Mouse (Mus musculus) CH12.LX (cell line): ENCODE results near the gene Plekhj1.

Experiments used
- BHLHE40 ChIP-seq: IDR thresholded peaks from 2 replicates; pipeline ENCODE4 v1.6.1; 2011; ENCODE audit warnings: mild to moderate bottlenecking, low read depth, low read length, improper control_type of control experiment
- ELF1 ChIP-seq: IDR thresholded peaks from 2 replicates; pipeline ENCODE4 v1.6.1; 2014; ENCODE audit warnings: low read depth, mild to moderate bottlenecking, inconsistent platforms, low read length, improper control_type of control experiment
- EP300 ChIP-seq: IDR thresholded peaks from 2 replicates; pipeline ENCODE4 v1.6.1; 2011; ENCODE audit warnings: low read length, improper control_type of control experiment
- MAFK ChIP-seq: IDR thresholded peaks from 2 replicates; pipeline ENCODE4 v1.6.1; 2011; ENCODE audit warnings: low read length, improper control_type of control experiment; ENCODE audit not compliant: insufficient replicate concordance
- MEF2A ChIP-seq: IDR thresholded peaks from 2 replicates; pipeline ENCODE4 v1.6.1; 2014; ENCODE audit warnings: low read depth, mild to moderate bottlenecking, inconsistent platforms, low read length, improper control_type of control experiment, borderline replicate concordance
- NELFE ChIP-seq: IDR thresholded peaks from 2 replicates; pipeline ENCODE4 v1.6.1; 2011; ENCODE audit warnings: low read depth, low read length, improper control_type of control experiment
- NRF1 ChIP-seq: IDR thresholded peaks from 2 replicates; pipeline ENCODE4 v1.6.1; 2014; ENCODE audit warnings: low read depth, mild to moderate bottlenecking, inconsistent platforms, low read length, improper control_type of control experiment, moderate library complexity
- ZKSCAN1 ChIP-seq: IDR thresholded peaks from 2 replicates; pipeline ENCODE4 v1.6.1; 2012; ENCODE audit warnings: low read depth, inconsistent platforms, low read length, improper control_type of control experiment, borderline replicate concordance
- ZMIZ1 ChIP-seq: IDR thresholded peaks from 2 replicates; pipeline ENCODE4 v1.6.1; 2012; ENCODE audit warnings: low read depth, mild to moderate bottlenecking, inconsistent platforms, low read length, improper control_type of control experiment

DNA sequence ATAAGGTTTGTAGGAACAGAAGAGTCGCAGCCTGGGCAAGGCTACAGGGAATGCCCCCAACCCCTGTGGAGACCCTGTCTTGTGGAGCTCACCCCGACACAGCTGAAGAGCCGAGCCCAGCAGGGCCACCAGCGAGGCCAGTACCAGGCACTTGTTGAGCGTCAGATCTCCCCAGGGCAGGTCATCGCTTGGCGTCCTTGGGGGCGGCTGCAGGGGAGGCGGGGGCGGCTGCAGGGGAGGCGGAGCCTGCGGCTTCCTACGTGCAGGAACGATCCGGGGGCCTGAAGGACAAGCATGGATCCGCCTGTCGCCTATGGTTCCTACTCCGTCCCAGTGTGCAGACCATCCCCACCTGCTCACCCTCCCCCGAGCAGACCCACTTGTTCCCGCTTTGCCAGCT lies 11.7 kb upstream of the Plekhj1 start:
- TF ChIP-seq BHLHE40 (no peak), MEF2A (no peak), ZMIZ1 (no peak), EP300 (no peak), NELFE (no peak), MAFK (no peak), ZKSCAN1 (no peak), ELF1 (no peak), NRF1 (no peak)
